Comparison of ENCODE assay signal across 29 mouse cellular contexts in the genomic region with DNA sequence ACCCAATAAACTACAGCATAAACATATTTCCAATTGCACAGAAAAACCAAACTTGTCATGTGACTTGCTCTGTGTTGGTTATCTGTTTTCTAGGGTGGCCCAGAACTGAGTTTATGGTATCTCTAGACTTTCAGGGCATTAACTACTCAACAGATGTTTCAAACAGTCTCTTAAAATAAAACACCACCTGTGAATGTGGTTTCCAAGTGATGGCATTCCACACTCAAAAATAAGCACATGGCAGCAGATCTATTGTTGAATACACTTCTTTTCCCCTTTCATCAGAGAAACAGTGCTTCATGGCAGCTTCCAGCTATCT. TPM values are rescaled to one million over a fixed set of nuclear protein-coding genes. Genes with fewer than 3 reads are reported as not detected.
DNase-seq lines count a peak whose midpoint lies in the region; ATAC-seq and TF ChIP-seq lines count a peak whose summit lies in the region.
"Had no signal": no experiment of that assay in that cellular context is flagged by ENCODE, and none has a peak within 500 bp of the region (broad histone marks: within the 10 kb centered on the region; RNA-seq: fewer than 3 reads in every experiment).

No protein-coding gene starts in this region.

- H3K4me1 ChIP-seq in CH12.LX (ENCODE audit: control insufficient read depth in 1 of 2, insufficient read depth in 2 of 2) (peaks cover 14 to 36% of the 10 kb centered on the region in 2 experiments), MEL (ENCODE audit: control insufficient read depth in 1 of 2, insufficient read depth in 2 of 2, low read length in 2 of 2) (peaks cover 0 to 5% of the 10 kb centered on the region in 2 experiments; a peak in 1 of 4 replicates)
- H3K4me1 ChIP-seq in liver, embryonic 13.5 days (replicated peaks): peaks cover 21% of the 10 kb centered on the region

- peak; percentile 40; the same call in 1 of the 2 replicates for ATAC-seq in liver, embryonic 13.5 days (ENCODE audit: low read depth)
- ATAC-seq in megakaryocyte-erythroid progenitor cell, adult 5-6 weeks (replicated peaks; ENCODE audit: low FRiP score, low TSS enrichment, poor library complexity, severe bottlenecking): peak; percentile 69
- ATAC-seq: forebrain, embryonic 15.5 days; intestine, embryonic 16.5 days had no signal

- in situ Hi-C loops in CH12.LX (cut with MboI; ENCODE audit: low pct_ligation_motif_present, low pct_unique_long_range_greater_than_20kb, low sequenced_read_pairs): no loop called here

- H3K27me3 ChIP-seq in CH12.LX (replicated peaks) (no peaks in the 10 kb centered on the region), MEL (ENCODE audit: control insufficient read depth in 1 of 2, insufficient read depth in 2 of 2, low read length in 2 of 2) (no peaks in the 10 kb centered on the region)
- peaks cover 15% of the 10 kb centered on the region; the same call in 1 of the 2 replicates for H3K27me3 ChIP-seq in liver, embryonic 13.5 days
- H3K27me3 ChIP-seq: forebrain, embryonic 15.5 days; heart, embryonic 12.5 days; hindbrain, embryonic 13.5 days; limb, embryonic 12.5 days; neural tube, embryonic 15.5 days had no signal

- H3K79me2 ChIP-seq in CH12.LX (replicated peaks; ENCODE audit: control insufficient read depth, extremely low read depth, insufficient read depth, poor library complexity, severe bottlenecking) (no peaks in the 10 kb centered on the region), MEL (ENCODE audit: control insufficient read depth, insufficient read depth, low read length, poor library complexity) (no peaks in the 10 kb centered on the region)

- no peak overlapping the region for H3K4me2 ChIP-seq in CH12.LX (ENCODE audit: insufficient read depth, low read depth, poor library complexity, severe bottlenecking)
- no peak overlapping the region for H3K4me2 ChIP-seq in liver, embryonic 13.5 days
- H3K4me2 ChIP-seq: forebrain, embryonic 15.5 days; heart, embryonic 12.5 days; hindbrain, embryonic 13.5 days; limb, embryonic 12.5 days; neural tube, embryonic 15.5 days had no signal

- H3K9me3 ChIP-seq in CH12.LX (replicated peaks; ENCODE audit: low read length): no peaks in the 10 kb centered on the region
- H3K9me3 ChIP-seq in MEL (replicated peaks; ENCODE audit: insufficient read depth, low read length): no peaks in the 10 kb centered on the region
- H3K9me3 ChIP-seq in liver, embryonic 13.5 days (replicated peaks): no peaks in the 10 kb centered on the region
- H3K9me3 ChIP-seq: forebrain, embryonic 10.5 days; forebrain, embryonic 15.5 days; heart, embryonic 12.5 days; hindbrain, embryonic 13.5 days; limb, embryonic 12.5 days; megakaryocyte, embryonic 14.5 days; neural tube, embryonic 15.5 days had no signal

- dilution Hi-C loops in CH12.LX (cut with MboI; ENCODE audit: extremely low pct_ligation_motif_present, extremely low pct_unique_long_range_greater_than_20kb, low sequenced_read_pairs): no loop called here

- TF ChIP-seq POLR2A in CH12.LX (IDR thresholded peaks at IDR 0.05; ENCODE audit: low read depth, low read length) (no peak), MEL (IDR thresholded peaks at IDR 0.05; ENCODE audit: control insufficient read depth in 1 of 2, insufficient read depth in 1 of 2, low read depth in 1 of 2, low read length in 2 of 2, poor library complexity in 1 of 2) (no peak)

- no peak for DNase-seq in CH12.LX (ENCODE audit: extremely low read depth)
- DNase-seq in MEL (ENCODE audit: low read depth, low spot score): peak; percentile 14
- DNase-seq in liver, embryonic 13.5 days: no peak
- no peak for DNase-seq in layer of hippocampus, adult 9-11 months
- no peak for DNase-seq in urinary bladder, adult 2 months (ENCODE audit: low spot score)
- DNase-seq in kidney, postnatal 14 days: no peak
- DNase-seq: adrenal gland, postnatal 36 days; cerebellum, adult 8-10 months; cerebellum, postnatal 25 days; gastrocnemius, adult 2 months; heart, adult 2 months; heart, postnatal 4 days; kidney, adult 9 months; kidney, postnatal 10 days; lung, postnatal 36 days; midbrain, embryonic 14.5 days; retina, postnatal 1 day; right cerebral cortex, postnatal 14 days had no signal

- no peak for TF ChIP-seq RAD21 in CH12.LX (IDR thresholded peaks at IDR 0.05; ENCODE audit: low read depth, low read length)
- no peak for TF ChIP-seq RAD21 in MEL (IDR thresholded peaks at IDR 0.05; ENCODE audit: low read depth, low read length)

- no peak for TF ChIP-seq CTCF in CH12.LX (conservative IDR thresholded peaks at IDR 0.05 in 1 of 2, IDR thresholded peaks at IDR 0.05 in 1 of 2; ENCODE audit: low read depth in 2 of 2, low read length in 2 of 2)
- TF ChIP-seq CTCF in MEL (IDR thresholded peaks at IDR 0.05 in 2 of 3, conservative IDR thresholded peaks at IDR 0.05 in 1 of 3; ENCODE audit: control insufficient read depth in 1 of 3, insufficient read depth in 1 of 3, low read depth in 2 of 3, low read length in 3 of 3, poor library complexity in 1 of 3, severe bottlenecking in 1 of 3): no peak

- no peak overlapping the region for H3K9ac ChIP-seq in CH12.LX (ENCODE audit: insufficient read depth, low read depth)
- H3K9ac ChIP-seq in MEL (ENCODE audit: control insufficient read depth, low read depth, low read length, poor library complexity, severe bottlenecking): no peak overlapping the region
- H3K9ac ChIP-seq in liver, embryonic 13.5 days: 0 out of 2 replicates have a peak overlapping the region, but pooled peaks have one; percentile 33
- H3K9ac ChIP-seq: forebrain, embryonic 15.5 days; heart, embryonic 12.5 days; hindbrain, embryonic 13.5 days; limb, embryonic 12.5 days; neural tube, embryonic 15.5 days had no signal

- no peak for TF ChIP-seq EP300 in CH12.LX (IDR thresholded peaks at IDR 0.05; ENCODE audit: low read length)
- TF ChIP-seq EP300 in MEL (IDR thresholded peaks at IDR 0.05; ENCODE audit: low read depth in 1 of 2, low read length in 2 of 2): peak in 1 of 2 experiments; percentile 63; a peak in 2 of 4 replicates

- H3K36me3 ChIP-seq in CH12.LX (replicated peaks in 1 of 2; ENCODE audit: control insufficient read depth in 1 of 2, insufficient read depth in 1 of 2, low read length in 1 of 2): peaks cover 15 to 25% of the 10 kb centered on the region in 2 experiments
- H3K36me3 ChIP-seq in MEL (ENCODE audit: control insufficient read depth in 1 of 2, insufficient read depth in 2 of 2, low read length in 2 of 2): no peaks in the 10 kb centered on the region; a peak in 1 of 4 replicates
- peaks cover 16% of the 10 kb centered on the region for H3K36me3 ChIP-seq in liver, embryonic 13.5 days

- H3K4me3 ChIP-seq in CH12.LX (replicated peaks in 1 of 3; ENCODE audit: low read depth in 2 of 3, low read length in 2 of 3, poor library complexity in 1 of 3) (no peak overlapping the region), MEL (ENCODE audit: control insufficient read depth in 1 of 2, insufficient read depth in 1 of 2, low read depth in 2 of 2, low read length in 2 of 2) (no peak overlapping the region)
- H3K4me3 ChIP-seq in liver, embryonic 13.5 days (replicated peaks): no peak overlapping the region
- H3K4me3 ChIP-seq: forebrain, embryonic 10.5 days; forebrain, embryonic 15.5 days; gastrocnemius, adult 2 months; heart, adult 2 months; heart, embryonic 12.5 days; hindbrain, embryonic 13.5 days; left cerebral cortex, adult 2 months; limb, embryonic 12.5 days; megakaryocyte, embryonic 14.5 days; neural tube, embryonic 15.5 days had no signal

- no peak overlapping the region for H3K27ac ChIP-seq in CH12.LX (ENCODE audit: insufficient read depth, low read depth)
- H3K27ac ChIP-seq in MEL (ENCODE audit: control insufficient read depth, low read depth, low read length): no peak overlapping the region
- no peak overlapping the region for H3K27ac ChIP-seq in liver, embryonic 13.5 days
- H3K27ac ChIP-seq: forebrain, embryonic 10.5 days; forebrain, embryonic 15.5 days; gastrocnemius, adult 2 months; heart, adult 2 months; hindbrain, embryonic 13.5 days; left cerebral cortex, adult 2 months; limb, embryonic 12.5 days; neural tube, embryonic 15.5 days had no signal

TF ChIP-seq in CH12.LX, 34 proteins besides CTCF, POLR2A, EP300 and RAD21 (continues in another document):
- no peak for TF ChIP-seq POLR2AphosphoS2 (IDR thresholded peaks at IDR 0.05; ENCODE audit: low read depth, low read length)
- 0 out of 2 replicates have a peak, but pooled peaks have one; percentile 21 for TF ChIP-seq MAX (IDR thresholded peaks at IDR 0.05; ENCODE audit: low read length)
- peak; percentile 12; the same call in 1 of the 2 replicates for TF ChIP-seq USF2 (conservative IDR thresholded peaks at IDR 0.05; ENCODE audit: low read depth, low read length)

TF ChIP-seq in MEL, 35 proteins besides CTCF, POLR2A, EP300 and RAD21 (continues in another document):
- TF ChIP-seq KAT2A (conservative IDR thresholded peaks at IDR 0.05; ENCODE audit: low read depth, low read length) (no peak), MEF2A (IDR thresholded peaks at IDR 0.05; ENCODE audit: extremely low read depth, insufficient replicate concordance, low read depth, low read length, poor library complexity, severe bottlenecking) (no peak), SMC3 (IDR thresholded peaks at IDR 0.05; ENCODE audit: low read depth, low read length) (no peak), JUND (IDR thresholded peaks at IDR 0.05; ENCODE audit: low read depth, low read length) (no peak), ZC3H11A (IDR thresholded peaks at IDR 0.05; ENCODE audit: low read depth, low read length) (no peak)

RNA-seq across cellular contexts. Expression of gene Shc4, which starts 12.0 kb away (rescaled TPM):
- total RNA-seq in CH12.LX (2012; rRNA removed) (0.97 and 1.1 TPM in 2 replicates), CH12.LX (2014; rRNA removed) (0.21 and 0.23 TPM in 2 replicates), MEL (2012; rRNA removed) (1.1 and 1.3 TPM in 2 replicates)
- polyA plus RNA-seq in CH12.LX (2012; ENCODE audit: insufficient read length, low read depth) (0.10 and 0.37 TPM in 2 replicates), MEL (2012; ENCODE audit: insufficient read depth in 1 of 2, insufficient read length in 2 of 2, low read depth in 1 of 2, low replicate concordance in 2 of 2, missing spikeins in 1 of 2) (under 1 TPM in 1 of 2 experiments, not detected in 1; 0.38 TPM)
- 0.73 and 1.0 TPM in 2 replicates for polyA plus RNA-seq in liver, embryonic 13.5 days (2015; fragmentation: Nextera tagmentation; extraction: Ambion mirVana)
- total RNA-seq in megakaryocyte-erythroid progenitor cell, adult 5-6 weeks (2014; fragmentation: Nextera tagmentation): 0.98 and 3.3 TPM in 2 replicates
- total RNA-seq in megakaryocyte-erythroid progenitor cell, adult 5-6 weeks (2017): 1.0 and 1.2 TPM in 2 replicates
- 0.32 and 0.53 TPM in 2 replicates for polyA plus RNA-seq in urinary bladder, adult 2 months (2012; rRNA removed)
- total RNA-seq: monocyte, adult 5-6 weeks had no signal

RNA-seq across cellular contexts. Expression of gene Secisbp2l, which starts 46.7 kb away (rescaled TPM):
- total RNA-seq in CH12.LX (2012; rRNA removed) (8.3 and 8.9 TPM in 2 replicates), CH12.LX (2014; rRNA removed) (8.2 and 8.7 TPM in 2 replicates), MEL (2012; rRNA removed) (7.3 and 7.6 TPM in 2 replicates)
- polyA plus RNA-seq in CH12.LX (2012; ENCODE audit: insufficient read length, low read depth) (11.1 and 15.1 TPM in 2 replicates), MEL (2012; ENCODE audit: insufficient read depth in 1 of 2, insufficient read length in 2 of 2, low read depth in 1 of 2, low replicate concordance in 2 of 2, missing spikeins in 1 of 2) (10 to 100 TPM in 1 of 2 experiments, not detected in 1; 10.9 TPM)
- 4.0 and 5.8 TPM in 2 replicates for polyA plus RNA-seq in liver, embryonic 13.5 days (2015; fragmentation: Nextera tagmentation; extraction: Ambion mirVana)
- 10.5 and 18.0 TPM in 2 replicates for total RNA-seq in megakaryocyte-erythroid progenitor cell, adult 5-6 weeks (2014; fragmentation: Nextera tagmentation)
- 11.5 and 13.8 TPM in 2 replicates for total RNA-seq in megakaryocyte-erythroid progenitor cell, adult 5-6 weeks (2017)
- polyA plus RNA-seq in urinary bladder, adult 2 months (2012; rRNA removed): 13.5 and 21.9 TPM in 2 replicates

Comparison
In these comparisons a context has a peak if more than half of its experiments do, and no peak if none do; other contexts are left out.
1. Of the 35 proteins assayed by ChIP-seq in both MEL and CH12.LX: peak only in MEL: TCF12 and USF1; only in CH12.LX: MAX, MXI1 and USF2; in both: ETS1; in neither: 28; mixed calls (peak in some experiments, not most) for 1.